Mouse (Mus musculus) granulocyte monocyte progenitor cell, adult 5-6 weeks (primary cell): ENCODE results near the gene Olfr507. TPM values are rescaled to one million over a fixed set of nuclear protein-coding genes. Genes with fewer than 3 reads are reported as not detected.
"Not testable (repeated sequence)": the region's sequence is repeated elsewhere in the genome, so short reads cannot be mapped to it uniquely, and the experiment has no call there.

ENCODE experiments used
- ATAC-seq: replicated peaks from 2 replicates; pipeline ENCODE4 v1.8.0; 2016; ENCODE audit warnings: mild to moderate bottlenecking, moderate TSS enrichment, inconsistent platforms; ENCODE audit not compliant: poor library complexity, severe bottlenecking
- total RNA-seq, 2 experiments: library from RNA; stranded (forward) in 1 of 2; stranded (reverse) in 1 of 2; fragments of 200-712, 200-1000 nt in 1 of 2; fragments of >200 nt in 1 of 2; fragmentation: Nextera tagmentation in 1 of 2; gene quantifications; 2 replicates each; pipeline ENCODE4 v1.2.3; 2014 to 2017

Olfr507 gene
- total RNA-seq (2014; fragmentation: Nextera tagmentation): not detected in 2 replicates
- not detected in 2 replicates for total RNA-seq (2017)

DNA sequence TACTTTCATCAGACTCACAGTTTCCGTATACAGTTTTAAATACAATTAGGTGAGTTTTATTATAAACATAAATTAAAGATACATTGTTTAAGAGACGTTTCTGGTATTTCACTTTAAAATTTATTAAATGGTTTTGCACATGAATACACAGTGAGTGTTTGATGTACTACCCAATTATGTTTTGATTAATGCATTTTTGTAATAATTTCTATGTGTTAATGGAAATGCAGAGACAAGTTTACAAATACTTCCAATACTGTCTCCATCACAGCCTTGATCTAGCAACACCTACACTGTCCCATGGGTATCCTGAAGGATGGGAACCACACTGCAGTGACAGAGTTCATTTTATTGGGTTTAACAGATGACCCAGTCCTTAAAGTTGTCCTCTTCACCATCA is at the start of gene Olfr507:
Olfr507 (plus strand) TSS at position 301 of the 400 bp plus-strand sequence.
- ATAC-seq: no peak

DNA sequence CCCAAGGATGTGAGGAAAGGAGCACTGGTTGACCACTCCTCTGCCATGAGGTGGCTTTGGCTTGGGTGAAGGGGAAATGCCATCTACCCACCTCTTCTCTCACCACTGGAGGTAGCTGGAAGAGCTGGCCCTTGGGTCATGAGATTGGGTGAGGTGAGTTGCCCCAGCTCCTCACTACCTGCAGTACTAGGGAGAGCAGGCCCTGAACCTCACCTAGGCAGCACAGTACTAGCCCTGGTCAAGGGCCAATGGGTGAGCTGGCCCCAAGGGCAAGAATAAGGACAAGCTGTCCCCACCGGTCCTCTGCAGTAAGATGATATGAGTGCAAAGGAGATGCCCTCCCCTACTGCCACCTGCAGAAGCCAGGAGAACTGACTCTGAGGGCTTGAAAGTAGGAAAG is 31.8 kb upstream of the Olfr507 start:
- no peak for ATAC-seq

DNA sequence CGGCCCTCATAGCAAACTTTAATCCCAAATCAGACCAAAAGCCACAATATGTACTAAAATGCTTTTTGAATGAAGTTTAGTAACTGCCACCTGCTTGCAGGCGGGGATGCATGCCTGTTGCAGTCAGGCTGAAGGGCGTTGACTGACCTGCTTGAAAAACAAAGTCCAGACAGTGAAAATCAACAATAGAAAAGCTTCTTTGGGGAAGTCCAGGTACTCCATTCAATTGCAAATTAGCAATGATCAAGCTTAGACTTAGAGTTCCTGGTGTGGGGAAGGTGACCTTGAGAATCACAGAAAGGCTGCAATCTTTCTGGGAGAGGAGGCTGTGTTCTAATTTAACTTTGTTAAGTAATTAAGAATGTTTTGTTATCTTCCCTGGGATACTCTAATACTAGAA is 19.7 kb upstream of the Olfr507 start:
- not testable (repeated sequence) for ATAC-seq

DNA sequence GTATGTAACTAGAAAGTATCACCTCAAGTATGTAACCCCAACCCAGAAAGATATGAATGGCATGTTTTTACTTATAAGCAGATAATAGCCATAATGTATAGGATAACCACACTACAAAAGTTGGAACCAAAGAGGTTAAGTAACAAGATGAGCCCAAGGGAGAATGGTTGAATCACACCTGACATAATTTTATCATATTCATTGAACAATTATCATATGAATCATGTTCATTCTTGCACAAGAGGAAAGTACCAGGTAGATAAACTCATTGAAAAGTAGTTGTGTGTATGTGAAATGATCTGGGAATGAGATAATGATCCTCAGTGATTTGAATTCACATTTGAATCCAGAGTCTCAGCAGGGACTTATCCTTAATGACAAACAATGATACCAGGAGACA is 11.1 kb upstream of the Olfr507 start, which contains the start of gene Olfr506:
Olfr506 (plus strand) TSS at position 301 of the 400 bp plus-strand sequence.
- ATAC-seq: no peak

DNA sequence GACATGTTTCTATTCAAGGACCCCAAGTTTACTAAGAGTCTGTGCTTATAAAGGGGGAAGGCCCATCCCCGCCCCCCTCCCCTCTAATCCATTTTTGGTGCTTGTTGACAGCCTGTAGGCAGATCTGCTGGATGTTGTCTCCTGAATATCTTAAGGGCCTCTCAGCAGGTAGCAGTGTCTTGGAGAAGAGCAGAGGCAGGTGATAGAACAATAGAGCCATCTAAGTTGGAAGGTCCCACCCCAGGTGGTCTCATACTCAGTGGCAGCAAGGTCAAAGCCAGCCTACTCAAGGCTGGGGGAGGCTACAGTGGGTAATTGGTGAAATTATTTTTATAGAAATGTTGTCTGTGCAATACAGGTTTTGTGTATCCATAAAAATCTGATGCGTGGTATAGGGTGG is 7.5 kb upstream of the Olfr507 start:
- no peak for ATAC-seq

DNA sequence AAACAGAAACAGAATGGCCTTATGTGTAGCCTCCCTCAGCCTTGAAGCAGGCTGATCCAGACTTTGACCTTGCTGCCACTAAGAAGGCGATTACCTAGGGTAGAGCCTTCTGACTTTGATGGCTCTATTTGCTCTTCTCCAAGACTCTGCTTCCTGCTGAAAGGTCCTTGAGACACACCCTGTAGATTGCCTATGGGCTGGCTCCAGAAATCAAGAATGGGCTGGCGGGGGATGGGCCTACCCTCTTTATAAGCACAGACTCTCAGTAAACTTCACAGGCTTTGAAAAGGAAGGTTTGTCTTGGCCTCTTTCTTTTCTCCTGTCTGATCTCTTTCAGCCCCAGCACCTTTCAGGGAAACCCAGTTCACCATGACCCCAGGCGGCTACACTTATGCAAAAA is 4.8 kb upstream of the Olfr507 start:
- not testable (repeated sequence) for ATAC-seq

DNA sequence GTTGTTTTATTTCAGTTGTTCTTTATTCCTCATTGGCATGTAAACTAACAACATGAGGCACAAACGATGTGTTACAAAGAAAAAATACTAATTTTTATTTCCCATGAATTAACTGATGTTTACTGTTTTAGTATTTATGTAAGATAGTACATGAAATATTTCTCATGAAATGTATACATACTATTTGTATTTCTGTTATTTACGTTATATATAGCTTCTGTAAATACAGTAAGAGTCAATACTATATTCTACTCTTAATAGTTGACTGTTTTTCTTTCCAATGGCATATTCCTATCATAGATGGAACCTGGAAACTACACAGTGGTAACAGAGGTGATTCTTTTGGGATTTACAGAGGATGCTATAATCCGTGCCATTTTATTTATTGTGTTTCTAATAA is 8.1 kb downstream of the Olfr507 start, which contains the start of gene Olfr508:
Olfr508 (plus strand) TSS at position 301 of the 400 bp plus-strand sequence.
- no peak for ATAC-seq

DNA sequence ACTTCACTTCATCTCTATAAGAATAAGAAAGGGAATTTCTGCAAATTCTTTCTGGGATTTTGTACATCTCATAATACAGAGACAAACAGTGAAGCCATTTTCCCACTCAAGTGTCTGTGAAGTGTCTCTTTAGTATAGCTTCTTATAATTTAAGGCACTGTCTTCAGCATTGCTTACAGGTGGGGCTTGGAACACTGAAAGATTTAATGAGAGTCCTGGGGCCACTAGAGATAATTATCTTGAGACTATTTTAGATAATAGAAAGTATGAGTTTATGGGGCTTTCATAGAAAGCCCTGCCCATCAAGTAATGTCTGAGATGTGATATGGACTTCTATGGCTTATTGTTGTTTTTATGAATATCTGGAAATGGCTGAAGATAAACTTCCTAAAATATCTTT is 30.2 kb downstream of the Olfr507 start, which contains the start of gene Olfr509:
Olfr509 (minus strand) TSS at position 101 of the 400 bp plus-strand sequence.
- ATAC-seq: no peak

DNA sequence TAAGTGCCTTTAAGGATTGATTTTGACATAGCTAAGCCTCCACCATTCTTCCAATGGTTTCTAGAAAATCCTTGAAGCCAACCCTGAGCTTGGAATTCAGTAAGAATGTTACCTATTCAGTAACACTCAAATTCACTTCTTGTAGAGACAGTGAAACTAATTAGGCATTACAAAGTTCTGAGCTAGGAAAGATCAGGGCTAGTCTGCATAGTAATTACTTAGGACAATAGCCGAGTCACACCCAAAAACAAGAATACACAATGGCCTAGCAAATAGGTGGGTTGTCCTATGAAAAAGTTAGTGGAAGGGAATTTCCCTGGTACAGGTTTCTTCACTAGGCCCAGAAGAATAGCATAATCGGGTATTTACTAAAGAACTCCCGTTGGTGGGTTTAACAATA is 40.8 kb downstream of the Olfr507 start:
- ATAC-seq: no peak

DNA sequence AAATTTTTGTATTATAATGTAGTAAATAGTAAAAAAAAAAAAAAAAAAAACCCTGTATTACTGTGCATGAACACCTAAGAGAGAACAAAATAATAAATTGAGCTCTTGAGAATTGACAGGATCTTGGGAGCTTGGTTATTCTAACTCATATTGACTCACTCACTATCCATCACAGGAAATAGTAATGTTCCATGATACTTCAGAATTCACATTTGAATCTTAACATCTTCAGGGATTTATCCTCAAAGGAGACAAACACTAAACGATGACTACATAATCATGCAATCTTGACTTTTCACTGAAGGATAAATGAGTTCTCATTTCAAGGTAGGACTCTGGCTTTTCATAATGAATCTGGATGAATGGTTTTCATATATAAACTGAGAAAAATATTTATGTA is 44.5 kb downstream of the Olfr507 start, which contains the start of gene Olfr510:
Olfr510 (plus strand) TSS at position 301 of the 400 bp plus-strand sequence.
- no peak for ATAC-seq

DNA sequence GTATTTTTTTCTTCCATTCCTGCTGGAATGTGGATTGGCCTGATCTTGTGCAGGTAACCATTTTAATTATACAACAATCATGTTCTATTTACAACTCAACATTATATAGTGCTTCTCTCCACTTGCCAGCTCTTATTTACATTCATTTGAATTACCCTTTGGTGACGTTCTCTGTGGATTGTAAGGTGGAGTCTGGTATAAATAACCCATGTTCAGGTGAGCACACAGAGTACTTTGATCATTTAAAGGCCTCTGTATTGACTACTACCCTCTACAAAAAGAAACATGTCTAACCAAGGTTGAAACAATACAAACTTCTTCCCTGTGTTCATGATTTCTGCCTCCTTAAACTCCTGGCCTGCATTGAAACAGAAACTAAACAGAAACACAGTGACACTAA is 49.4 kb downstream of the Olfr507 start:
- ATAC-seq: no peak

Other genes with a start within 250 kb of the Olfr507 start
- not detected in 2 replicates for gene Olfr495, start 228.6 kb upstream of the Olfr507 start, total RNA-seq (2014; fragmentation: Nextera tagmentation)
- gene Olfr495, start 228.6 kb upstream of the Olfr507 start, total RNA-seq (2017): not detected in 2 replicates
- gene Olfr497, start 201.4 kb upstream of the Olfr507 start, total RNA-seq (2014; fragmentation: Nextera tagmentation): not detected in 2 replicates
- gene Olfr497, start 201.4 kb upstream of the Olfr507 start, total RNA-seq (2017): not detected in 2 replicates
- not detected in 2 replicates for gene Olfr498, start 156.5 kb upstream of the Olfr507 start, total RNA-seq (2014; fragmentation: Nextera tagmentation)
- gene Olfr498, start 156.5 kb upstream of the Olfr507 start, total RNA-seq (2017): not detected in 2 replicates
- gene Olfr502, start 96.7 kb upstream of the Olfr507 start, total RNA-seq (2014; fragmentation: Nextera tagmentation): not detected in 2 replicates
- not detected in 2 replicates for gene Olfr502, start 96.7 kb upstream of the Olfr507 start, total RNA-seq (2017)
- not detected in 2 replicates for gene Olfr503, start 77.3 kb upstream of the Olfr507 start, total RNA-seq (2014; fragmentation: Nextera tagmentation)
- not detected in 2 replicates for gene Olfr503, start 77.3 kb upstream of the Olfr507 start, total RNA-seq (2017)
- gene Olfr504, start 56.0 kb upstream of the Olfr507 start, total RNA-seq (2014; fragmentation: Nextera tagmentation): not detected in 2 replicates
- not detected in 2 replicates for gene Olfr504, start 56.0 kb upstream of the Olfr507 start, total RNA-seq (2017)
- not detected in 2 replicates for gene Olfr506, start 11.0 kb upstream of the Olfr507 start, total RNA-seq (2014; fragmentation: Nextera tagmentation)
- gene Olfr506, start 11.0 kb upstream of the Olfr507 start, total RNA-seq (2017): not detected in 2 replicates
- gene Olfr508, start 8.2 kb downstream of the Olfr507 start, total RNA-seq (2014; fragmentation: Nextera tagmentation): not detected in 2 replicates
- gene Olfr508, start 8.2 kb downstream of the Olfr507 start, total RNA-seq (2017): not detected in 2 replicates
- not detected in 2 replicates for gene Olfr509, start 30.1 kb downstream of the Olfr507 start, total RNA-seq (2014; fragmentation: Nextera tagmentation)
- not detected in 2 replicates for gene Olfr509, start 30.1 kb downstream of the Olfr507 start, total RNA-seq (2017)
- gene Olfr510, start 44.6 kb downstream of the Olfr507 start, total RNA-seq (2014; fragmentation: Nextera tagmentation): not detected in 2 replicates
- gene Olfr510, start 44.6 kb downstream of the Olfr507 start, total RNA-seq (2017): not detected in 2 replicates
- gene Olfr512, start 91.5 kb downstream of the Olfr507 start, total RNA-seq (2014; fragmentation: Nextera tagmentation): not detected in 2 replicates
- not detected in 2 replicates for gene Olfr512, start 91.5 kb downstream of the Olfr507 start, total RNA-seq (2017)
- not detected in 2 replicates for gene Olfr513, start 129.2 kb downstream of the Olfr507 start, total RNA-seq (2014; fragmentation: Nextera tagmentation)
- not detected in 2 replicates for gene Olfr513, start 129.2 kb downstream of the Olfr507 start, total RNA-seq (2017)
- not detected in 2 replicates for gene Olfr514, start 204.2 kb downstream of the Olfr507 start, total RNA-seq (2014; fragmentation: Nextera tagmentation)
- gene Olfr514, start 204.2 kb downstream of the Olfr507 start, total RNA-seq (2017): not detected in 2 replicates
- gene Olfr516, start 228.7 kb downstream of the Olfr507 start, total RNA-seq (2014; fragmentation: Nextera tagmentation): not detected in 2 replicates
- gene Olfr516, start 228.7 kb downstream of the Olfr507 start, total RNA-seq (2017): not detected in 2 replicates